Mouse (Mus musculus) midbrain, embryonic 10.5 days (tissue): Measurements from ENCODE around the gene Ahctf1. TPM values are rescaled to one million over a fixed set of nuclear protein-coding genes. Genes with fewer than 3 reads are reported as not detected.
"Not testable (repeated sequence)": the region's sequence is repeated elsewhere in the genome, so short reads cannot be mapped to it uniquely, and the experiment has no call there.

ENCODE experiments used
- DNase-seq: peaks from one replicate; pipeline ENCODE4 v3.0.0-alpha.2; 2017; ENCODE audit warnings: low spot score
- H3K27ac ChIP-seq: fragments of 300-500 bp; sonication (generic); replicated peaks from 2 replicates; pipeline ENCODE4 v1.5.1; 2016; ENCODE audit warnings: mild to moderate bottlenecking
- H3K27me3 ChIP-seq: fragments of 300-500 bp; sonication (generic); 2 replicates; pipeline ENCODE4 v1.6.1; 2016; ENCODE audit warnings: low read depth, mild to moderate bottlenecking; ENCODE audit not compliant: poor library complexity, severe bottlenecking
- H3K36me3 ChIP-seq: fragments of 300-500 bp; sonication (generic); 2 replicates; pipeline ENCODE4 v1.6.1; 2016; ENCODE audit warnings: mild to moderate bottlenecking, moderate library complexity
- H3K4me1 ChIP-seq: fragments of 300-500 bp; sonication (generic); 2 replicates; pipeline ENCODE4 v1.6.1; 2016
- H3K4me3 ChIP-seq: fragments of 300-500 bp; sonication (generic); 2 replicates; pipeline ENCODE4 v1.5.1; 2016; ENCODE audit warnings: mild to moderate bottlenecking, moderate library complexity
- H3K9me3 ChIP-seq: fragments of 300-500 bp; sonication (generic); replicated peaks from 2 replicates; pipeline ENCODE4 v1.6.1; 2016; ENCODE audit warnings: mild to moderate bottlenecking
- WGBS: fragments of 180-500 bp; shearing (Covaris S2); methylation state at CpG from one replicate; pipeline ENCODE4 v1.1.7; 2016; 5-methylcytosine and 5-hydroxymethylcytosine counted together
- polyA plus RNA-seq: library from polyadenylated mRNA; unstranded; fragments of >200 nt; fragmentation: Nextera tagmentation; extraction: Ambion mirVana; gene quantifications from 2 replicates; pipeline ENCODE4 v1.2.1, GENCODE M21; 2016

Gene Ahctf1
- polyA plus RNA-seq, 1 experiment from 2014 or later = 27.3 TPM

DNA sequence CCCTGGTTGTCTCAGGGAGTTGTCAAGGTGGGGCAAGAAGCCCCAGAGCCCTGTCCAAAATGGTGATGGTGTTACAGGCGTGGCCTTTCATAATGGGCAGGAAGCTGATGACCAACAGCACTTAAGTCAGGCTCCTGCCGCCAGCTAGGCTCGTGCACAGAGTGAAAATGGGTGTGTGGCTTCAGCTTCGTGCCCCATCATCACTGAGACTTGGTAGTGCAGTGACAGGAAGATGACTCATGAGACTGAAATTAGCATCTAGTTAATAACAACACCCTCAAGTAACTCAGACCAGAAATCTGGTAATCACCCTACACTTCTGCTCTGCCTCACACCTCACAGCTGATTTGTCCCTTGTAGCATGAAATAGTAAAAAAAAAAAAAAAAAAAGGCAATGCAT is 25.4 kb upstream of the Ahctf1 start:
- H3K9me3 ChIP-seq = no peaks in the 10 kb centered on the region
- H3K27me3 ChIP-seq = no peaks in the 10 kb centered on the region
- H3K27ac ChIP-seq = no peak overlapping the region
- no peak for DNase-seq
- H3K4me1 ChIP-seq = no peaks in the 10 kb centered on the region
- H3K36me3 ChIP-seq = no peaks in the 10 kb centered on the region
- 88% methylated on average over 4 of the region's 4 CpGs for WGBS
- no peak overlapping the region for H3K4me3 ChIP-seq

DNA sequence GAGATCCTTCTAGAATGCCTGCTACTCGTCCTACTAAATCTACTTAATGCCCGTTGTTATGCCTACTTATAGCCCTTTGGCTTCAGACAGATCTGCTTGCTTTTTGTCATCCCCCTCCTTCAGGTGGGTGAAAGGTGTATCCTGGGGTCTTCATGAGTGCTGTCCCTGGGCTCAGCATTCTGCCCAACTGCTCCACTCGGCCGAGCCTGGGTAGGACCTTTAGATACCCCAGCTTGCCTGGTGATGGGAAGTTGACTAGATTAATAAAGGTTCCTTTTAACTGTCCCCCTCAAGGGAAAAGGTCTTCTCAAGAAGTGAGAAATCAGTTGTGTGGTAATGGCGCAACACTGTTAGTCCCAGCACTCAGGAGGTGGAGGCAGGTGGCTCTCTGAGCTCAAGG is 24.6 kb upstream of the Ahctf1 start:
- Histone ChIP-seq H3K4me1 (no peaks in the 10 kb centered on the region), H3K27ac (no peak overlapping the region), H3K4me3 (no peak overlapping the region), H3K27me3 (no peaks in the 10 kb centered on the region), H3K36me3 (no peaks in the 10 kb centered on the region), H3K9me3 (no peaks in the 10 kb centered on the region)
- WGBS = 90% methylated on average over 5 of the region's 5 CpGs
- DNase-seq = no peak

GRCm38 (mm10) chr1:179824549-179824948 is 21.1 kb upstream of the Ahctf1 start:
- 74% methylated on average over 5 of the region's 5 CpGs for WGBS
- Histone ChIP-seq H3K27ac (no peak overlapping the region), H3K36me3 (no peaks in the 10 kb centered on the region)

DNA sequence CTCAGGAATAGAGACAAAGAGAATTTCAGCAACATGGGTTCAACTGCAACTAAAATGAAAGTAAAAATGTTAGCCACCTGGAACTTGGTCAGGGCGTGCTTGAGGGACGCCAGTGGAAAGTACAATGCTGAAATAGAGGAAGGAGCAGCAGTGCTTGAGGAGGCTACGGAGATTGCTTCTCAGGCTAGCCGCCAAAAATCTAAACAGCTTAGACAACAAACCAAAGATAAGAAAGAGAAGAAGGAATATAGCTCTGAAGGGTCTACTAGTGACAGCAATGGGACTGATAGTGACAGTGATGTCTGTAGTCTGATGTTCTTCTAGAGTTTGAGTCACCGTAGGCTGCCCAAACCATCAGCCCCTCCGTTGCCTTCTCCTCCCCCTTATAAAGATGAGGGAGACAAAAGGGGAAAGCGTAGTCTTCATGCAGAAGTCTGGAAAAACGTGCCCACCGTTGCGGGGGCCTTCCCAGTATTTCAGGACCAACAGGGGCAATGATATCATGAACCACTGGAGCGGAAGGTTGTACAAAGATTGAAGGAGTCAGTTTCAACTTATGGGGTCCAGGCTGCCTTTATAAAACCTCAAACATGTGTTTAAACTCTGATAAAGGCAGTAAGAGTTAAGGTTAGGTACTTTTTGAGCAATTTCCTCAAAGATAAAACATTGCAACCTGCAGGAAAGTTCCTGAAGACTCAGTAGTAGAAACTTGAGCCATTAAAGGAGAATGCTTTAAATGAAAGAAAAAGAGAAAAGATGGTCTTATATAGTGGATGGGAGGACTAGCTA is 15.2 kb upstream of the Ahctf1 start:
- WGBS = 91% methylated on average over 11 of the region's 11 CpGs
- not testable (repeated sequence) for H3K27ac ChIP-seq, DNase-seq, H3K9me3 ChIP-seq, H3K4me1 ChIP-seq, H3K4me3 ChIP-seq, H3K36me3 ChIP-seq, H3K27me3 ChIP-seq

More at GRCm38 (mm10) chr1:179824549-179824948, 21.1 kb upstream of the Ahctf1 start:
- Histone ChIP-seq H3K4me1 (no peaks in the 10 kb centered on the region), H3K9me3 (no peaks in the 10 kb centered on the region), H3K4me3 (no peak overlapping the region), H3K27me3 (no peaks in the 10 kb centered on the region)
- DNase-seq = no peak

DNA sequence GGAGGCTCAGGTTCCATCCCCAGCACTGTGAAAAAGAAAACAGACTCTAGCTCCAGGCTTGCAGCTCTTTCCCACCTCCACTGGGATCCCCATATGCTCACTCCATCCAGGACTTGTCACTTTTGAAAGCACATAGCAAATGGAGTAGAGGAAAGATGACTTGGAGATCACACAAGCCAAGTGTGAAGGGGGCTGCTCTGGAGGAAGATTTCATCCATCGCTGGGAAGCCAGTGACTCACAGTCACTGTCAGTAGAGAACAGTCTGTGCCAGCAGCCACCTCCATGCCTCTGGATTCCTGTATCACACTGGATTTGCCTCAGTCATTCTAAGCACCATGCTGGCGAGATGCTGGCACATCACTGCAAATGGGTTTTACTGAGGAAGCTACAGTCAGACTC is 11.1 kb upstream of the Ahctf1 start:
- WGBS = 93% methylated on average over 2 of the region's 2 CpGs
- no peak for DNase-seq
- H3K36me3 ChIP-seq = no peaks in the 10 kb centered on the region

DNA sequence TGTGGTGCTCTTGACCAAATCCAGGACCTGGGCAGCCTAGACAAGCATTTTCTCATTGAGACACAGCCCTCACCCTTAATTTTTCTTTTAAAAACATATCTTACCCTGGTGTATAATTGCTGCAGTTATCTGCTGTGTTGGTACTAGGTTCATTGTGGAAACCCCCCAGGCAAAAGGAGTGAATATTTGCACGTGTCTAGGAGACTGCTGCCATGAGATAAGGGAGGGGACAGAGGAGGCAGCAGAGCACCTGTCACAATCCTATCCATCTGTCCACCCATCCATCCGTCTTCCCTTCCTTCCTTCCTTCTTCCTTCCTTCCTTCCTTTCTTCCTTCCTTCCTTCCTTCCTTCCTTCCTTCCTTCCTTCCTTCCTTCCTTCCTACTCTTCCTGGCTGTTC is 9.9 kb upstream of the Ahctf1 start:
- WGBS = 70% methylated on average over 2 of the region's 2 CpGs
- Histone ChIP-seq H3K4me1 (no peaks in the 10 kb centered on the region), H3K27me3 (no peaks in the 10 kb centered on the region), H3K9me3 (no peaks in the 10 kb centered on the region), H3K4me3 (no peak overlapping the region), H3K36me3 (no peaks in the 10 kb centered on the region), H3K27ac (no peak overlapping the region)
- DNase-seq = no peak

More for the DNA sequence above, 11.1 kb upstream of the Ahctf1 start:
- no peaks in the 10 kb centered on the region for H3K27me3 ChIP-seq
- no peak overlapping the region for H3K27ac ChIP-seq
- no peaks in the 10 kb centered on the region for H3K9me3 ChIP-seq
- no peak overlapping the region for H3K4me3 ChIP-seq
- H3K4me1 ChIP-seq = no peaks in the 10 kb centered on the region

GRCm38 (mm10) chr1:179808300-179808699 is 4.8 kb upstream of the Ahctf1 start:
- WGBS = 80% methylated on average over 3 of the region's 3 CpGs
- Histone ChIP-seq H3K27ac (no peak overlapping the region), H3K36me3 (no peaks in the 10 kb centered on the region), H3K4me3 (no peak overlapping the region), H3K4me1 (peaks cover 5% of the 10 kb centered on the region; the same call in 1 of the 2 replicates), H3K27me3 (no peaks in the 10 kb centered on the region), H3K9me3 (no peaks in the 10 kb centered on the region)
- no peak for DNase-seq

DNA sequence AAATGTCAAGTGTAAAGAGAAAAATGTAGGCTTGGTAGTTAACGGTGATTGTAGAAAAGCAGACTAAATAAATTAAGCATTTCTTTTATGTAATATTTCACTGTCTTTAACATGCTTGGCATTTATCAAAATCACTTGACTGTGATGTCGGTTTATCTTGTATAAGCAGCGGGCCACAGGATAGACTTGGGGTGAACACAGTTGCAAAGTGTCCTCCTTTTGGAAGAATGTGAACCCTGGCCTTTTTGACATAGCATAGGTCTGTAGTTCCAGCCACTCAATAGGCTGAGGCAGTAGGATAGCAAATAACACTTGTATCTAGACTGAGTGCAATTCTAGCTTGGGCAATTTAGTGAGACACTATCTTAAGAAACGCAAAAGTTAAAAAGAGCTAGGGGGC is 4.0 kb upstream of the Ahctf1 start:
- no peaks in the 10 kb centered on the region for H3K9me3 ChIP-seq

GRCm38 (mm10) chr1:179805751-179806150 is 2.3 kb upstream of the Ahctf1 start:
- Histone ChIP-seq H3K27ac (no peak overlapping the region), H3K27me3 (no peaks in the 10 kb centered on the region), H3K4me3 (no peak overlapping the region), H3K36me3 (no peaks in the 10 kb centered on the region), H3K9me3 (no peaks in the 10 kb centered on the region), H3K4me1 (peaks cover 26% of the 10 kb centered on the region)
- 86% methylated on average over 5 of the region's 5 CpGs for WGBS
- no peak for DNase-seq

More for the DNA sequence above, 4.0 kb upstream of the Ahctf1 start:
- no peak for DNase-seq
- Histone ChIP-seq H3K27me3 (no peaks in the 10 kb centered on the region), H3K4me1 (peaks cover 8% of the 10 kb centered on the region), H3K36me3 (no peaks in the 10 kb centered on the region), H3K4me3 (no peak overlapping the region), H3K27ac (no peak overlapping the region)
- WGBS = 93% methylated on average over 4 of the region's 4 CpGs

DNA sequence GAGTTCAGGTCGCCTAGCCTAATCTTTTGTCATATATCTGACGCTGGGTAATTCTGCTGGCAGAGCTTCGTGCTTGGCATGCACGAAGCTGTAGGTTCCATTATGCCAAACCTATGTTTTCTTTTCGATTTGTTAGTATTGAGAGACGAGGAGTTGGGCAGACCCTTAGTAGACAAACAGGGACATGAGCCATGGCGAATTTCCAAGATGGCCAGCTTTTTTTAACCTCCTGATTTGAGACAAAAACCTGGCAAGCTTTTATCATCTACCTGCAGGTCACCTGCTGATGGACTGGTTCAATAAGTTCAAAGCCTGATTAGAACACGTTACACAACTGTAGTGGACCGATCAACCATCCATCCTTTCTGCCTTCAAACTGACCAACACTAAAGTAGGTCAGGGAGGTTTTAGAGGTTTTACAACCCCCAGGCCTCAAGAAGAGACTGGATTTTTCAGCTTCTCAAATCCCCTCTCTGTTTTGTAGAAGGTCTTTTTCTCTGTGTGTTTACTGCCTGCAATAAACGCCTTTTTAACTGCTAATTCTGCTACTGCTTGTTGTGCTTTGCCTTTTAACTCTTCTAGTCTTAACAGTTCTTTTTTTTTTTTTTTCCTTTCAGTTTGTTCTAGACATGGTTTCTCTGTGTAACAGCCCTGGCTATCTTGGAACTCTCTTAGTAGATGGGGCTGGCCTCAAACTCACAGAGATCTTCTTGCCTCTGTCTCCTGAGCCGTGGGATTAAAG is 831 bp upstream of the Ahctf1 start:
- Histone ChIP-seq H3K27me3 (no peaks in the 10 kb centered on the region), H3K4me3 (peak overlapping the region; percentile 90), H3K4me1 (peaks cover 28% of the 10 kb centered on the region), H3K9me3 (no peaks in the 10 kb centered on the region), H3K36me3 (peaks cover 9% of the 10 kb centered on the region), H3K27ac (peak overlapping the region; percentile 96)
- DNase-seq = no peak
- 36% methylated on average over 11 of the region's 11 CpGs for WGBS

- H3K27ac ChIP-seq = peak within 1 kb of the TSS; percentile 96
- under 1% methylated on average over 94 of the region's 94 CpGs for WGBS
- peak; percentile 68 for DNase-seq
Observed at GRCm38 (mm10) chr1:179802610-179803512, 619 bp downstream of the Ahctf1 start, which contains the start of gene Gm10518. Gm10518 (plus strand) TSS chr1:179803376.

DNA sequence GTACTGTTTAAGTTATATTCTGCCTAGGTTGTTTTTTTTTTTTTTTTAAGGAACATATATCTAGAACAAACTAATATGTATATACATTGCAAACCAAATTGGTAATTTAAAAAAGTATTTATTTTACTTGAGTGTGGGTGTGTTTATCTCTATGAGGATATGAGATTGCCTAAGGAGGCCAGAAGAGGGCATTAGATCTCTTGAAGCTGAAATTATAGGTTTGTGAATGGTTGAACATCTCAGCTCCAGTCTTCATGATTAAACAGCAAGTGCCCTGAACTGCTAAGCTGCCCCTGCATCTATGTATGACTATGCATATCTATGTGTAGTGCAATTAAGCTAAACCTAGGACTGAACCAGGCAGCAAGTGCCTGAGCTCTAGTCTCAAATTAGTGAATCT is 4.7 kb downstream of the Ahctf1 start:
- no peak for DNase-seq
- H3K27ac ChIP-seq = no peak overlapping the region
- H3K27me3 ChIP-seq = no peaks in the 10 kb centered on the region
- no peak overlapping the region for H3K4me3 ChIP-seq
- H3K9me3 ChIP-seq = no peaks in the 10 kb centered on the region; the same call in 1 of the 2 replicates
- peaks cover 23% of the 10 kb centered on the region for H3K4me1 ChIP-seq
- H3K36me3 ChIP-seq = peaks cover 64% of the 10 kb centered on the region

More at GRCm38 (mm10) chr1:179802610-179803512, 619 bp downstream of the Ahctf1 start, which contains the start of gene Gm10518:
- peaks cover 28% of the 10 kb centered on the region for H3K4me1 ChIP-seq
- no peaks in the 10 kb centered on the region for H3K27me3 ChIP-seq
- H3K36me3 ChIP-seq = peaks cover 24% of the 10 kb centered on the region
- peak within 1 kb of the TSS; percentile 90 for H3K4me3 ChIP-seq
- H3K9me3 ChIP-seq = no peaks in the 10 kb centered on the region
